Mouse (Mus musculus) cortical plate, adult 2 months (tissue): ENCODE measurements around the gene Tm9sf1.

ENCODE experiments used
- CTCF ChIP-seq: fragments of 200-500 bp; IDR thresholded peaks from 2 replicates; pipeline ENCODE4 v1.5.1; 2011; ENCODE audit warnings: mild to moderate bottlenecking, control low read depth, low read length; ENCODE audit not compliant: insufficient read depth; ENCODE audit errors: extremely low read depth
- POLR2A ChIP-seq: fragments of 200-500 bp; IDR thresholded peaks from 2 replicates; pipeline ENCODE4 v1.6.1; 2011; ENCODE audit warnings: mild to moderate bottlenecking, low read length, control low read depth; ENCODE audit not compliant: insufficient read depth; ENCODE audit errors: extremely low read depth

GRCm38 (mm10) chr14:55615876-55616275 is 27.7 kb downstream of the Tm9sf1 start:
- TF ChIP-seq CTCF (no peak), POLR2A (no peak)
